In the genomic region with DNA sequence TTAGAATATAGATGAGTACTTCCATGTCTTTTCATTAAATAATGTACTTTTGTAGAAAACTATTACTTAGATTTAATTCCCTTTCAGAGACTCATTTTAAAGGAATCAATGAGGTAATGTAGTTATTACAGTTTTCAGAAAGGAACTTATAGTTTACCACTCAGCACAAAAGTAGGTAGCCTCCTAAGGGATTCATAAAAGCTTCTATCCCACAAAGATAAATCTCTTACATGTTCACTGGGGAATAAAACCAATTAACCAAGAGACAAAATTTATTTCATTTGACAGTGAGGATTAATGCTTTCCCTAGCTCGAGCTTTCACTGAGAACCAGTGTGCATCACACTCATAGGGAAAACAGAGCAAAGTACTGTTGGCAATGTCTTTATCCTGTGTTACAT, we compare ENCODE assay signal across 24 mouse cellular contexts.
DNase-seq lines count a peak whose midpoint lies in the region; ATAC-seq and TF ChIP-seq lines count a peak whose summit lies in the region.
"Had no signal": no experiment of that assay in that cellular context is flagged by ENCODE, and none has a peak within 500 bp of the region (broad histone marks: within the 10 kb centered on the region; RNA-seq: fewer than 3 reads in every experiment).

No protein-coding gene starts in this region.

- WGBS in forebrain, embryonic 14.5 days, result 59% methylated on average over 1 of the region's 1 CpGs
- WGBS in forebrain, embryonic 15.5 days, result 58% methylated on average over 1 of the region's 1 CpGs
- 65% methylated on average over 1 of the region's 1 CpGs for WGBS in hindbrain, postnatal 0 days
- 56% methylated on average over 1 of the region's 1 CpGs for WGBS in hindbrain, embryonic 13.5 days
- WGBS in neural tube, embryonic 14.5 days, result 26% methylated on average over 1 of the region's 1 CpGs

- TF ChIP-seq CTCF in hindbrain, postnatal 0 days (IDR thresholded peaks at IDR 0.05; ENCODE audit: low read depth), result no peak

- H3K4me3 ChIP-seq in forebrain, embryonic 14.5 days (ENCODE audit: low read depth, low read length), result no peak overlapping the region
- no peak overlapping the region for H3K4me3 ChIP-seq in forebrain, embryonic 15.5 days
- no peak overlapping the region for H3K4me3 ChIP-seq in hindbrain, postnatal 0 days (ENCODE audit: low read length)
- H3K4me3 ChIP-seq in hindbrain, embryonic 13.5 days, result no peak overlapping the region
- no peak overlapping the region for H3K4me3 ChIP-seq in neural tube, embryonic 14.5 days (ENCODE audit: low read depth, low read length)
- H3K4me3 ChIP-seq: embryonic facial prominence, embryonic 15.5 days; erythroblast, embryonic 14.5 days; forebrain, embryonic 10.5 days; gastrocnemius, adult 2 months; heart, embryonic 12.5 days; hindbrain, embryonic 10.5 days had no signal

- no peak overlapping the region for H3K9ac ChIP-seq in forebrain, embryonic 14.5 days (ENCODE audit: low read length)
- no peak overlapping the region for H3K9ac ChIP-seq in forebrain, embryonic 15.5 days (replicated peaks)
- H3K9ac ChIP-seq in hindbrain, postnatal 0 days (replicated peaks; ENCODE audit: low read length), result no peak overlapping the region
- no peak overlapping the region for H3K9ac ChIP-seq in hindbrain, embryonic 13.5 days
- no peak overlapping the region for H3K9ac ChIP-seq in neural tube, embryonic 14.5 days (replicated peaks; ENCODE audit: low read depth, low read length)
- H3K9ac ChIP-seq: embryonic facial prominence, embryonic 15.5 days; heart, embryonic 12.5 days had no signal

- no peak overlapping the region for H3K27ac ChIP-seq in forebrain, embryonic 14.5 days (ENCODE audit: low read depth, low read length)
- no peak overlapping the region for H3K27ac ChIP-seq in forebrain, embryonic 15.5 days (replicated peaks)
- no peak overlapping the region for H3K27ac ChIP-seq in hindbrain, postnatal 0 days
- no peak overlapping the region for H3K27ac ChIP-seq in hindbrain, embryonic 13.5 days
- no peak overlapping the region for H3K27ac ChIP-seq in neural tube, embryonic 14.5 days (ENCODE audit: low read depth, low read length)
- H3K27ac ChIP-seq: embryonic facial prominence, embryonic 15.5 days; forebrain, embryonic 10.5 days; gastrocnemius, adult 2 months; hindbrain, embryonic 10.5 days had no signal

- no peak overlapping the region for H3K4me2 ChIP-seq in forebrain, embryonic 14.5 days (ENCODE audit: low read length)
- H3K4me2 ChIP-seq in forebrain, embryonic 15.5 days (replicated peaks), result no peak overlapping the region
- H3K4me2 ChIP-seq in hindbrain, postnatal 0 days (ENCODE audit: low read depth, low read length), result no peak overlapping the region
- no peak overlapping the region for H3K4me2 ChIP-seq in hindbrain, embryonic 13.5 days
- H3K4me2 ChIP-seq in neural tube, embryonic 14.5 days (ENCODE audit: low read depth, low read length), result no peak overlapping the region
- H3K4me2 ChIP-seq: embryonic facial prominence, embryonic 15.5 days; heart, embryonic 12.5 days had no signal

- H3K4me1 ChIP-seq in forebrain, embryonic 14.5 days (ENCODE audit: control insufficient read depth, insufficient read depth, low read length), result no peaks in the 10 kb centered on the region
- no peaks in the 10 kb centered on the region for H3K4me1 ChIP-seq in forebrain, embryonic 15.5 days
- no peaks in the 10 kb centered on the region for H3K4me1 ChIP-seq in hindbrain, postnatal 0 days (ENCODE audit: insufficient read depth, low read length)
- H3K4me1 ChIP-seq in hindbrain, embryonic 13.5 days (replicated peaks), result no peaks in the 10 kb centered on the region
- no peaks in the 10 kb centered on the region; the same call in 1 of the 2 replicates for H3K4me1 ChIP-seq in neural tube, embryonic 14.5 days (ENCODE audit: control insufficient read depth, insufficient read depth, low read length)
- H3K4me1 ChIP-seq: embryonic facial prominence, embryonic 15.5 days; forebrain, embryonic 10.5 days; heart, embryonic 12.5 days; hindbrain, embryonic 10.5 days had no signal

- H3K36me3 ChIP-seq in forebrain, embryonic 14.5 days (ENCODE audit: control insufficient read depth, insufficient read depth, low read length), result no peaks in the 10 kb centered on the region
- H3K36me3 ChIP-seq in forebrain, embryonic 15.5 days, result no peaks in the 10 kb centered on the region
- no peaks in the 10 kb centered on the region for H3K36me3 ChIP-seq in hindbrain, postnatal 0 days (ENCODE audit: insufficient read depth, low read length)
- no peaks in the 10 kb centered on the region for H3K36me3 ChIP-seq in hindbrain, embryonic 13.5 days
- no peaks in the 10 kb centered on the region for H3K36me3 ChIP-seq in neural tube, embryonic 14.5 days (ENCODE audit: control insufficient read depth, insufficient read depth, low read length)
- H3K36me3 ChIP-seq: embryonic facial prominence, embryonic 15.5 days; forebrain, embryonic 10.5 days; G1E; heart, embryonic 12.5 days; hindbrain, embryonic 10.5 days had no signal

- H3K9me3 ChIP-seq in forebrain, embryonic 14.5 days (replicated peaks; ENCODE audit: control insufficient read depth, low read length), result no peaks in the 10 kb centered on the region
- no peaks in the 10 kb centered on the region for H3K9me3 ChIP-seq in forebrain, embryonic 15.5 days
- no peaks in the 10 kb centered on the region for H3K9me3 ChIP-seq in hindbrain, postnatal 0 days (ENCODE audit: low read length)
- H3K9me3 ChIP-seq in hindbrain, embryonic 13.5 days, result no peaks in the 10 kb centered on the region
- H3K9me3 ChIP-seq in neural tube, embryonic 14.5 days (ENCODE audit: control insufficient read depth, low read length), result no peaks in the 10 kb centered on the region
- H3K9me3 ChIP-seq: embryonic facial prominence, embryonic 15.5 days; forebrain, embryonic 10.5 days; G1E; heart, embryonic 12.5 days; hindbrain, embryonic 10.5 days had no signal

- H3K27me3 ChIP-seq in forebrain, embryonic 14.5 days (replicated peaks; ENCODE audit: control insufficient read depth, insufficient read depth, low read length), result no peaks in the 10 kb centered on the region
- H3K27me3 ChIP-seq in forebrain, embryonic 15.5 days, result no peaks in the 10 kb centered on the region
- H3K27me3 ChIP-seq in hindbrain, postnatal 0 days (ENCODE audit: insufficient read depth, low read length), result no peaks in the 10 kb centered on the region
- H3K27me3 ChIP-seq in hindbrain, embryonic 13.5 days, result no peaks in the 10 kb centered on the region
- H3K27me3 ChIP-seq in neural tube, embryonic 14.5 days (ENCODE audit: control insufficient read depth, insufficient read depth, low read length), result no peaks in the 10 kb centered on the region
- H3K27me3 ChIP-seq: embryonic facial prominence, embryonic 15.5 days; heart, embryonic 12.5 days had no signal

- DNase-seq in forebrain, embryonic 14.5 days (ENCODE audit: low spot score), result peak; percentile 2
- peak; percentile 15 for DNase-seq in hindbrain, postnatal 0 days (ENCODE audit: low spot score)
- DNase-seq in neural tube, embryonic 10.5 days (ENCODE audit: extremely low spot score, low spot score), result no peak
- DNase-seq in spleen, postnatal 4 days (ENCODE audit: low spot score in 2 of 2), result no peak
- DNase-seq: adrenal gland, adult 8-10 months; adrenal gland, postnatal 36 days; B cell, adult 2 months; cerebellum, adult 11 months; cerebellum, adult 8-10 months; cerebellum, postnatal 14 days; embryo, embryonic 11 days; gastrocnemius, adult 2 months; gastrocnemius, postnatal 25 days had no signal

- no peak for ATAC-seq in forebrain, embryonic 14.5 days
- ATAC-seq in forebrain, embryonic 15.5 days (replicated peaks), result no peak
- ATAC-seq in hindbrain, postnatal 0 days, result peak; percentile 35; the same call in 1 of the 2 replicates
- ATAC-seq in hindbrain, embryonic 13.5 days (ENCODE audit: low FRiP score), result no peak
- ATAC-seq in neural tube, embryonic 14.5 days (ENCODE audit: low read depth), result peak; percentile 65; the same call in 1 of the 2 replicates
- ATAC-seq: CD4-positive, CD25-positive, alpha-beta regulatory T cell, adult 4 months; inflammation-experienced regulatory T-cells, adult 6 months had no signal

Comparison
In these comparisons a context has a peak if more than half of its experiments do, and no peak if none do; other contexts are left out.
1. ATAC-seq: peak in hindbrain, postnatal 0 days (single experiment) and neural tube, embryonic 14.5 days (single experiment); none in forebrain, embryonic 14.5 days (single experiment), forebrain, embryonic 15.5 days (single experiment) and hindbrain, embryonic 13.5 days (single experiment).
2. DNase-seq: peak in forebrain, embryonic 14.5 days (single experiment) and hindbrain, postnatal 0 days (single experiment); none in neural tube, embryonic 10.5 days (single experiment) and spleen, postnatal 4 days (0 of 2).